Mouse (Mus musculus): ENCODE data around the gene Adamtsl4.
"Not testable (repeated sequence)": the region's sequence is repeated elsewhere in the genome, so short reads cannot be mapped to it uniquely, and the experiment has no call there.

The Adamtsl4 gene

DNA sequence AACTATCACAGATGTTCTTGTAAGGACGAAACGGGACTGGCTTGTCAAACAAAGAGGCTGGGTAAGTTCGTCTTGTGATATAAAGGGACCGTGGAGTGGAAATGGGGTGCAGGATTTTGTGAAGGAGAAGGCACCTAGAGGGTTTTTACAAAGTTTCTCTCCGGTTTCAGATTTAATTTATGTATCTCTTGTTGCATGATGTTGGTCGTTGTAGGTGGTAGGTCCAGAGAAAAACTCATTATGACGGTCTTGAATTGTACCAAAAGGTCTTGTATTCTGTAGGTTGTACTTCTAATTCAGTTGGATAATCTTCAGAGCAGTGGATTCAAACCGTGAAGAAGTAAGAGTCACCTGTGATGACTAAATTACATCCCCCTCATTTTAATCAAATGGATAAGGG lies 27.8 kb downstream of the Adamtsl4 start:
- DNase-seq (ENCODE audit: low spot score): no peak

GRCm38 (mm10) chr3:95658868-95659712 lies 28.6 kb downstream of the Adamtsl4 start:
- peak; percentile 89 for DNase-seq (ENCODE audit: low spot score)

DNA sequence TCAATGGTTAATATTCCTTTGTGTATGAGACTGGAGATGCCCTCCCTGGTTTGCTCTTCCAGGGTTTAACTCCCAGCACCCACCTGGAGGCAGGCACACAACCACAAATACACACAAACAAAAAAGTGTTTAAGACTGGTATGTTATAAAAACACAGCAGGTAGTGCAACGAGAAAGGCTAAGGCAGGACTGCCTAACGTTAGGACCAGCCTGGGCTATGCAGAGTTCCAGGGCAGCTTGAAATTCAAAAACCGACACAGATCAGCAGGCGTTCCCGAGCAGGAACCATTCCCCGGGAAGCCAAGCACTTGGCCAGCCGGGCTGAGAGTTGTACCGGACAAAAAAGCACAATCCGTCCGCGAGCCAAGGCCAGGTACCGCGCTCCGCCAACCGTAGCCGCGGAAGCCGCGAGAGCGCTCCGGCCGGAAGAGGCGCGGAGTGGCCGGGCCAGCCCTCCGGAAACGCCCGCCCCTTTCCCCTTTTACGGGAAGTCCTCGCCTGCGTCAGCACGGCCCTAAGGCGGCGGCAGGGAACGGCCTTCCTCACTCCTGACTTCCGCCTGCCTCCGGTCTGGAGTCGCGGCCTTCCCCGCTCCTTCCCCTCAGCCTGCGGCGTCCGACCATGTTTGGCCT lies 29.4 kb downstream of the Adamtsl4 start, which contains the start of gene Mcl1:
Gene Mcl1, plus strand, starts transcription at position 553 of the 632 bp plus-strand sequence.
- DNase-seq (ENCODE audit: low spot score): peak; percentile 96

- no peak for DNase-seq (ENCODE audit: low spot score)
Observed at GRCm38 (mm10) chr3:95657711-95658110, 30.0 kb downstream of the Adamtsl4 start.

DNA sequence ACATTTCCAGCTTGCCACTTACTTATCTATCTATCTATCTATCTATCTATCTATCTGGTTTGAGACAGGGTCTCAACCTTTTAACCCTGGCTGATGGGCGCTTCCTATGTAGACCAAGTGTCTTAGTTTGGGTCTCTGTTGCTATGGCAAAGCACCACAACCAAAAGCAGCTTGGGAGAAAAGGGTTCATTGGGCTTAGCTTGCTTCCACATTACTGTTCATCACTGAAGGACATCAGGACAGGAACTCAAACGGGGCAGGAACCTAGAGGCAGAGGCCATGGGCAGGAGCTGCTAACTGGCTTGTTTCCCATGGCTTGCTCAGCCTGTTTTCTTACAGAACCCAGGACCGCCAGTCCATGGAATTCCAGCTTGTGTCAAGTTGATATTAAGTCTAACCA lies 30.6 kb downstream of the Adamtsl4 start:
- DNase-seq (ENCODE audit: low spot score): no peak

- DNase-seq (ENCODE audit: low spot score): no peak
Observed at GRCm38 (mm10) chr3:95655437-95655836, 32.3 kb downstream of the Adamtsl4 start.

- DNase-seq (ENCODE audit: low spot score): not testable (repeated sequence)
Observed at GRCm38 (mm10) chr3:95654371-95654770, 33.3 kb downstream of the Adamtsl4 start.

- peak; percentile 67 for DNase-seq (ENCODE audit: low spot score)
Observed at GRCm38 (mm10) chr3:95653473-95654034, 34.2 kb downstream of the Adamtsl4 start.

DNA sequence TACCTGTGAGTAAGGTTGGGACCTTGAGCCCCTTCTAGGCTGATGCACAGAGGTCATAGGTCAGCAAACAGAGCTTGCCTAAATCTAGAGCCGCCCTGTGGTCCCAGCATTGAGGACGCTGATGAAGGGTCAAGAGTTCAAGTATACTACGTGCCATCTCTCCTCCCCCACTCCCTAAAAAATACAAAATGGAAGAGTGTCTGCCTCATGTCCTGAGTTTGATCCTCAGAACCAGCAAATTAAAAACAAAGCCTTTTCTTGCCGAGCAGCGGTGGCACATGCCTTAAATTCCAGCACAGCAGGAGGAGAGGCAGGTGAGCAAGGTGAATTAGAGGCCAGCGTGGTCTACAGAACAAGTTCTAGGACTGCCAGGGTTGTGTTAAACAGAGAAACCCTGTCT lies 34.8 kb downstream of the Adamtsl4 start:
- no peak for DNase-seq (ENCODE audit: low spot score)

- no peak for DNase-seq (ENCODE audit: low spot score)
Observed at GRCm38 (mm10) chr3:95652204-95652811, 35.4 kb downstream of the Adamtsl4 start.

DNA sequence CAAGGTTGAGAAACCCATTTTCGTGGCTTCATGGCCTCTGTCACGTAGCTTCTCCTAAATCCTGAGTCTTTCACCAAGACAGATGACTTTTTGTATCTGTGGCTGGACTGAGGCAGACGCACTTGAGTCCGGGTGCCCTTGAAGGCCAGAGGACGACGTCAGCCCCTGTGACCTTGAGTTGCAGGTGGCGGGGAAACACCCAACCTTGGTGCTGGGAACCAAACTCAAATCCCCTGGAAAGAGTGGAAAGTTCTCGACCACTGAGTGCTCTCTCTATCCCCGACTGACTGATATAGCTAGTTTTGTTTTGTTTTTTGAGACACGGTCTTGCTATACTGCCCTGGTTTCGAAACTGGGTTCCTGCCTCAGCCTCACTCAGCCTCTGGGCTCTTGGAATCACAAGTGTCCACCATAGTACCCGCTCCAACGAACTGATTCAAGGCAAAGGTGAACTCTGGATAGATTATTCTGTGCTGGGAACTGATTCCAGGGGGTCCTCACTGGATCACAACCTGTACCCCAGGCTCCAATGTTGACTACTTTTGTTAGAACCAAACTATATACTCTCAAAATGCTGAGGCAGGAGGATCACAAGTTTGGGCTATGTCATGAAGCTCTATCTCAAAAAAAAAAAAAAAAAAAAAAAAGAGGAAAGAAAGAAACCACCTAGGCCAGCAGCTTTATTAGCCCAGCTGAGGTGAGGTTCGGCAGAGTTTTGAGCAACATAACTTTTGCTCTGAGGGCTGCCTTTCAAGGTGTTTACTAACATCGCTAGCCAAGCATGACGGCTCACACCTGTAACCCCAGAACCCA lies 36.1 kb downstream of the Adamtsl4 start:
- DNase-seq (ENCODE audit: low spot score): no peak

DNA sequence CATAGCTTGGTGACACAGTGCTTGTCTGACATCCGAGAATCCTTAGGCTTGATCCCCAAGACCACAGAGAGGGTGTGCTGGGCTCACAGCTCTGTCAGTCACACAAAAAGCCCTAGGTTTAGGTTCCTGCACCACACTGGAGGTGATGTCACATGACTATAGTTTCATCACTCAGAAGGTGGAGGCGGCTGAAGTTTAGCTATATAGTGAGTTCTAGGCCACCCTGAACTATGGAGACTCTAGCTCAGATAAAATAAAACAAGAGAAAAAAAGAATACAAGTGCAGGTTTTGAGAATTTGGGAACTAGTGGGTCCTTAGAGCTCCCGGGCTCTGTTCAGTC lies 36.7 kb downstream of the Adamtsl4 start:
- DNase-seq (ENCODE audit: low spot score): no peak

DNA sequence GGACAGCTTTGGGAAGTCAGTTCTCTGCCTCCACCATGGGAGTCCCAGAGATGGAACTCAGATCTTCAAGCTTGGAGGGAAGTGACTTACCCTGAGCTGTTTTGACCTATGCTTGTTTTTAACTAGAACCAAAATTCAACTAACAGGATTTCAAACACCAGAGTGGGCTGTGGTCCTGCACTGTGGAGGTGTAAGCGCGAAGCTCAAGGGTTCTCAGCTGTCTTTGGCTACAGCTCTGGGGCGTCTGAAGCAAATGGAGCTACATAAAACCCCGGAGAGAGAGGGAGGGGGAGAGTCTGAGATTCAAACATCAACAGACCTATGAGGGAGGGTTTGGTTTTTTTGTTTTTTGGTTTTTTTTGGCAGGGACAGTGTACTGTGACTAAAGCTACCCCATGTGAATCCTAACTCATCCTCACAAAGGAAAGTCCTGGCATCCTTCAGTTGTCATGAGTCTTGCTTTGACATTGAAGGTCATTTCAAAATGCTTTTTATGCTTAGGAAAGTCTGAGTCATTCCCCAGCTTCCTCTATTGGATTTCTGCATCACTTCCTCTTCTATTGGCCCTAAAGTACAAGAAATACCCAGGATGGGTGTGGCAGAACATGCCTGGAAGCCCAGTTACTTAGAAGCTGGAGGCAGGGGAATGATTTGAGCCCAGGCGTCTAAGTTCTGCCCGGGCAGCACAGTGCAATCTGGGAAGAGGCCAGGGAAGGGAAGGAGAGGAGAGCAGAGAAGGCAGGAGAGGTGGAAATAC lies 37.3 kb downstream of the Adamtsl4 start:
- no peak for DNase-seq (ENCODE audit: low spot score)

GRCm38 (mm10) chr3:95648016-95648415 lies 39.7 kb downstream of the Adamtsl4 start:
- no peak for DNase-seq (ENCODE audit: low spot score)

- DNase-seq (ENCODE audit: low spot score): peak; percentile 31
Observed at GRCm38 (mm10) chr3:95645313-95646235, 42.1 kb downstream of the Adamtsl4 start.

GRCm38 (mm10) chr3:95643097-95643496 lies 44.6 kb downstream of the Adamtsl4 start:
- no peak for DNase-seq (ENCODE audit: low spot score)

DNA sequence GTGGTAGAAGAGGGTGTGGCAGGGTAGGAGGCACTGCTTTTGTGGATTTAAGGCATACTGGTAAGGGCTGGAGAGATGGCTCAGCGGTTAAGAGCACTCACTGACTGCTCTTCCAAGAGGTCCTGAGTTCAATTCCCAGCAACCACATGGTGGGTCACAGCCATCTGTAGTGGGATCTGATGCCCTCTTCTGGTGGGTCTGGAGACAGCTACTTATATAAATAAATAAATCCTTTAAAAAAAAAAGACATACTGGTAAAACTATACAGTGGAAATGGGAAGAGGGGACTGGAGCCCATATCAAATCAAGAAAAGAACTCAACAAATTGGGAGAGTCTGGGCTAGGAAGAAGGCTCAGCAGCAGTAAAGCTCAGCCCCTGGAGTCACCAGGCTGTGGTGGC lies 48.0 kb downstream of the Adamtsl4 start:
- no peak for DNase-seq (ENCODE audit: low spot score)

DNA sequence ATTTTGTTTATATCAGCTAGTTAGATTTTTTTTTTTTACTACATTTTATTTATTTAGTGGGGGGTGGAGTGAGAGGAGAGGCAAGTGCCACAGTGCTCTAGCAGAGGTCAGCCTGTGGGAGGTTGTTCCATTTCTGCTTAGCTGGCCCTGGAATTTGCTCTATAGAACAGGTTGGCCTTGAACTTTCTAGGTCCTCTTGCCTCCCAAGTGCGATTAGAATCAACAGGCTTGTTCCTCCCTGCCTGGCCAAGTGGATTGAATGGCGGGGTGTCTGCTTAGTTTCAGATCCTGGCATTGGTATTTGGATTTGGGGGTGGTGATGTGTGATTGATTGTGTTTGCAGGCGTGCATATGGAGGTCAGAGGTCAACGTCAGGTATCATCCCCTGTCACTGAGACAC lies 51.6 kb downstream of the Adamtsl4 start:
- DNase-seq (ENCODE audit: low spot score): no peak

GRCm38 (mm10) chr3:95635636-95636035 lies 52.1 kb downstream of the Adamtsl4 start:
- no peak for DNase-seq (ENCODE audit: low spot score)

Measured in embryo, embryonic 10 days (tissue).